Mouse (Mus musculus) thymus, postnatal 14 days (tissue): ENCODE results near the gene Gm20388.

ENCODE experiments used
- DNase-seq: peaks from one replicate; pipeline ENCODE4 v3.0.0; 2021

Gm20388 gene

GRCm38 (mm10) chr8:120887254-120887653, 976.6 kb downstream of the Gm20388 start:
- peak; percentile 47 for DNase-seq

- peak; percentile 40 for DNase-seq
Measured at GRCm38 (mm10) chr8:120888005-120888404, 977.4 kb downstream of the Gm20388 start.

GRCm38 (mm10) chr8:120889189-120889588, 978.5 kb downstream of the Gm20388 start:
- no peak for DNase-seq

- DNase-seq: no peak
Measured at GRCm38 (mm10) chr8:120890068-120890467, 979.4 kb downstream of the Gm20388 start.

GRCm38 (mm10) chr8:120895009-120895408, 984.4 kb downstream of the Gm20388 start:
- DNase-seq: no peak

- peak; percentile 12 for DNase-seq
Measured at GRCm38 (mm10) chr8:120895600-120895999, 985.0 kb downstream of the Gm20388 start.

- no peak for DNase-seq
Measured at GRCm38 (mm10) chr8:120896203-120896602, 985.6 kb downstream of the Gm20388 start.

- peak; percentile 59 for DNase-seq
Measured at GRCm38 (mm10) chr8:120898008-120898407, 987.4 kb downstream of the Gm20388 start.

- DNase-seq: no peak
Measured at GRCm38 (mm10) chr8:120898828-120899407, 988.3 kb downstream of the Gm20388 start.

- DNase-seq: no peak
Measured at GRCm38 (mm10) chr8:120902346-120902745, 991.7 kb downstream of the Gm20388 start.

GRCm38 (mm10) chr8:120907671-120908070, 997.0 kb downstream of the Gm20388 start:
- DNase-seq: no peak

- DNase-seq: no peak
Measured at GRCm38 (mm10) chr8:120910936-120911335, 1000.3 kb downstream of the Gm20388 start.

GRCm38 (mm10) chr8:120912463-120912862, 1001.8 kb downstream of the Gm20388 start:
- no peak for DNase-seq

GRCm38 (mm10) chr8:120916831-120917435, 1006.3 kb downstream of the Gm20388 start:
- no peak for DNase-seq

- no peak for DNase-seq
Measured at GRCm38 (mm10) chr8:120920527-120920926, 1009.9 kb downstream of the Gm20388 start.

GRCm38 (mm10) chr8:120926201-120926600, 1015.6 kb downstream of the Gm20388 start:
- DNase-seq: no peak

- DNase-seq: no peak
Measured at GRCm38 (mm10) chr8:120928082-120928481, 1017.4 kb downstream of the Gm20388 start.

GRCm38 (mm10) chr8:120934596-120934995, 1024.0 kb downstream of the Gm20388 start:
- no peak for DNase-seq

- DNase-seq: no peak
Measured at GRCm38 (mm10) chr8:120936685-120937084, 1026.0 kb downstream of the Gm20388 start.

- DNase-seq: no peak
Measured at GRCm38 (mm10) chr8:120937474-120937873, 1026.8 kb downstream of the Gm20388 start.

- no peak for DNase-seq
Measured at GRCm38 (mm10) chr8:120940287-120940686, 1029.6 kb downstream of the Gm20388 start.

GRCm38 (mm10) chr8:120947240-120947639, 1036.6 kb downstream of the Gm20388 start:
- no peak for DNase-seq

GRCm38 (mm10) chr8:120948050-120948595, 1037.5 kb downstream of the Gm20388 start:
- DNase-seq: no peak
